Mouse (Mus musculus) stomach, postnatal 0 days (tissue): ENCODE results near the gene Lrrc28.
A peak's percentile ranks its signal among the peaks of the same experiment; 100 is the strongest.

ENCODE experiments used
- CTCF ChIP-seq: IDR thresholded peaks from 2 replicates; pipeline ENCODE4 v1.5.1; 2016; ENCODE audit warnings: antibody characterized with exemption, low read depth, mild to moderate bottlenecking, moderate library complexity
- EP300 ChIP-seq: optimal IDR thresholded peaks from 2 replicates; pipeline ENCODE3; 2016; ENCODE audit warnings: antibody characterized with exemption

DNA sequence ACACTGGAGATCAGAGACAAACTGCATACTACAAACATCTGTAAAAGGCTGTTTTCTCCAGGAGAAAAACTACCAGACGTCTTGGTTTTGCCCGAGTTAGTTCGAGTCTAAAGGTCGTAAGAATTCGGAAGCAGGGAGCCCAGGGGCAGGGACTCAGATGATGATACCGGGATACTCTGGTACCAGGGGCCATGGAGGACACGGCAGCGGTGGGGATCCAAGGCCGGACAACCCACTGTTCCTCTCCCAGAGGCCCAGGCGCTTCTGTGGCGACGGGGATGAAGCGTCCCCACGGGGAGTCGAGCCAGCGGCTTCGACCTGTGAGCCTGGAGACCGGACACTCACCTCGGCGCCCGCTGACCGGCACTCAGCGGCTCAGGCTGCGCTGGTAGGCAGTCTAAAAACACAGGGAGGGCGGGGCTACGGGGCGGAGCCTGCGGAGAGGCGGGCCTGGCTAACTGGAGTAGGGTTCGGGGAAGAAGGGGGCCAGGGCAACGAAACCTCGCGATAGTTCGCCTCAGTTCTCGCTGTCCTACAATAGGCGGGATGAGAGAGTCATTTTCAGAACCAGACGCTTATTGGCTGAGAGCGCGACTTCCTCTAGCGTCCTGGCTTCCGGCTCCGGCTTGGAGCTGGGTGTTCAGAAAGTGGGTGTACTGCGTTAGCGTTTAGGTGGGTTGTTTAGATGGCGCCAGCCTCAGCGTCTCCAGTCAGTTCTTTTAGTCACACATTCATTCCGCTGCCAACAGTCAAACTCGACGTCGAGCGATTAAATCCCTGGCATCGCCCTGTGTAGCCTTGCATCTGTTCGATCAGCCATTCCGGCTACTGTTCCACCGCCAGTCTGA lies at the start of gene Lrrc28:
- TF ChIP-seq CTCF = no peak; the same call in 1 of the 2 replicates
- TF ChIP-seq EP300 = peak; percentile 95
